Mouse (Mus musculus) gastrocnemius, postnatal 25 days (tissue): Measurements from ENCODE around the gene Rwdd2a. TPM values are rescaled to one million over a fixed set of nuclear protein-coding genes. Genes with fewer than 3 reads are reported as not detected.
"Not testable (repeated sequence)": the region's sequence is repeated elsewhere in the genome, so short reads cannot be mapped to it uniquely, and the experiment has no call there.

Experiments used
- DNase-seq: peaks from one replicate; pipeline ENCODE4 v3.0.0; 2022
- total RNA-seq, 2 experiments: library from RNA; stranded (reverse); gene quantifications; 1 replicate in 1 of 2; 2 replicates in 1 of 2; pipeline ENCODE4 v1.2.3; 2021

Rwdd2a gene
- total RNA-seq, 2 experiments from 2014 or later: 0.26 to 0.27 TPM

DNA sequence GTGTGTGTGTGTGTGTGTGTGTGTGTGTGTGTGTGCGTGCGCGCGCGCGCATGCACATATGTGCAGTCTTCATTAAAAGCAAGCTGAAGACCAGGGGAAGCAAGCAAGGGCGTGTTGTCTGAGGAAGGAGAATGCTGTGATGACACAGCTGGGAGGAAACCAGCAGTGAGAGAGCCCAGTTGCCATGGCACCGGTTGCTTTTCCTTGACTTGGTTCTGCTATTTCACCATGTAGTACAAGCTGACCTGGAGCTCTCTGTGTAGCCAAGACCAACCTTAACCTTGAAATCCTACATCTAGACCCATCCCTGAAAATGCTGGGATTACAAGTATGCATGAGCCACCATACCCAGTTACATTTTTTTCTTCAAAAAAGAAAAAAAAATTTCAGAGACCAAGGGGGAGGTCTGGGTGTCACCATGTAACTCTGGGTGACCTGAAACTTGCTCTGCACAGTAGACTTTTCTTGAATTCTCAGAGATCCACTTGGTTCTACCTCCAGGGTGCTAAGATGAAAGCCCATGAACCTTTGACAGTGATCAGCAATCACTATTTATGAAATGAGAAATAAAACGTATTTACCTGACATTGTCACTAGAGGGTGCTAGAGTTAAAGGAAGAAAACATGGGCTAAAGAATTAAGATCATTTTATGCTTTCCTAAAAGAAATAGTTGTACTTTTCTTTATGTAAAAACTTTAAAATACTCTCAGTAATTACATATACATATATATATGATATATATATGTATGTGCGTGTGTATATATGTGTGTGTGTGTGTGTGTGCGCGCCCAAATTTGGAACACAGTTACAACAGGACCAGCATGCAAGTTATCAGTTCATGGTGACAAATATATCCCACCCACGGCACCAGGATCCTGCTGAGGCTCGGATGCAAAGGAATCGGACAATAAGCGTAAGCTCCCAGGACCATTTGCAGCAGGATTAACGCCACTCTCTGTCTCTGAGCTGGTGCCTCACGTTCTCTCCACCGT is 21.2 kb downstream of the Rwdd2a start:
- no peak for DNase-seq

DNA sequence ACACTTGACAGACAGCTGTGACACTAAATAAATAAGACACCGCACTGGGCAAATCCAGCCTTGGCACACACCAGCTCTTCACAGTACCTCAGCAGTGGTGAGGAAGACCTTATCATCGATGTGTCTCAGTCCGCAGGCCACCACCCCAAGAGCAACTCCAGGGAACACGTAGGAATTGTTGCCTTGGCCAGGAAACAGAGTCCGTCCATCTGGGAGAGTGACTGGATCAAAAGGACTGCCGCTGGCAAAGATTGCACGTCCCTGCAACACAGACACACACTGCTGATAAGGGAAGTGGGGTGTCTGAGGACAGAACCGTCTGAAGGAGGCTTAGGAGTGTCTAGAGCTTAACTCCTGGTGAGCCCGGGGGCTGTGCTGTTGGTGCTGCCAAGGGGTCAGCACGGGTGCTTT is 22.6 kb downstream of the Rwdd2a start:
- not testable (repeated sequence) for DNase-seq

DNA sequence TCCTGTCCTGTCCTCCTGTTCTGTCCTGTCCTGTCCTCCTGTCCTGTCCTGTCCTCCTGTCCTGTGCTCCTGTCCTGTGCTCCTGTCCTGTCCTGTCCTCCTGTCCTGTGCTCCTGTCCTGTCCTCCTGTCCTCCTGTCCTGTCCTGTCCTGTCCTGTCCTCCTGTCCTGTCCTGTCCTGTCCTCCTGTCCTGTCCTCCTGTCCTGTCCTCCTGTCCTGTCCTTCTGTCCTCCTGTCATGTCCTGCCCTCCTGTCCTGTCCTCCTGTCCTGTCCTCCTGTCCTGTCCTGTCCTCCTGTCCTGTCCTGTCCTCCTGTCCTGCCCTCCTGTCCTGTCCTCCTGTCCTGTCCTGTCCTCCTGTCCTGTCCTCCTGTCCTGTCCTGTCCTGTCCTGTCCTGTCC is 25.2 kb downstream of the Rwdd2a start:
- DNase-seq: not testable (repeated sequence)

DNA sequence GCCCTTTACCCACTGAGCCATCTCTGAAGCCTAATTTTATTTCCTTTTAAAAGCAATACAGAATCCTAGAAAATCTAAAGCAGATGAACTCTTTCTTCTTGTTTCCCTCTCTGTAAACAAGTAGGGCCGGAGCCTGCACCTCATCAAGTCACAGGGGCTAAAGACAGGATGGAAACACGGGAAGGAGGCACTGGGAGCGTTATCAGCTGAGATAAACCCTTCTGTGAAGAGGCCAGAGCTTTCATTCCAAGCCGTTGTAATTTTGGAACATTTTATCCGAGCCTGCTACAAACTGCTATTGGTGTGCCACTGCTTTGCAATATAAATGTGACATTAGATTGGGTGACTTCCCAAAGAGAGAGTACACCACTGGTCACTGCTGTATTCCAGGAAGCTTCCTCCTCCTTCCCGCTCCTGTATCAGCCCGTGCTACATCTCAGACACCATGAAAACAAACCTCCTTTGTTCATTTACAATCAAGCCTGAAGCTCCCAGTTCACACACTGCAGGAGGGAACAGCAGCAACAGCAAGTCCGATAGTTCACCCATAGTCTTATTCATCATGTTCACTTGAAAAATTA is 28.0 kb downstream of the Rwdd2a start:
- DNase-seq: no peak

DNA sequence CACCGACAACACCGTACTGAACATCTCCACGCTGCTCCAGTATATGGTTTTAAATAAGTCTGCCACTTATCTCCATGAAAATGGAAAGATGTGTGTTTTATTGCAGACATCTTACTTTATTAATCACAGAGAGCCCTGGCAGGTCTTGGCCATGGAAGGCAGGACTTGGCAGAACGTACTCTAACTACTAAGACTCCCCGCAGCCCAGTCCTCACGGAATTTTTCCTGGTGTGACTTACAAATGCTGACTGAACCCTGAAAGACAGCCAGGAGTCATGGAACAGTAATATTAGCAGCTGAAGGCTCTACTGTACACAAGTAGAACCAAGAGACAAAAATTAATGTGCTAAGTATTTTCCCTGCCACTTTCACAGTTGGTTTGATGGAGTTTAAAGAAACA is 34.0 kb downstream of the Rwdd2a start:
- no peak for DNase-seq

DNA sequence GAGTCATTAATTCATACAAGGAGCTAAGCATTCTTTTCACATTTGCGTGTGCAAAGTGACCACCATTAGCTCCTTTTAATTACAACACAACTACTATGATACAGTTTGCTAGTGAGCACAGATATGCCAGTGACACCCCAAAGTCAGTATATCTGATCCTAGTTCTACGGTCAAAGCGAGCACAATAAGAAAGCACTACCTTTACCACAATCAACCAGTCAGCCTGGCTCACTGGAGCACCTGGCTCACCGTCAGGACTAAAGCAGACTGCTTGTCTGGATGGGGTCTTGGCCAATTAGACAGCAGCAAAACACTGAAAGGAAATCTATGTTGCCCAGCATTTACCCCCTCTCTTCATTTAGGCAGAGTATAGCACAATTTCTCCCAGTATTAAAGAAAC is 40.3 kb downstream of the Rwdd2a start:
- DNase-seq: no peak

DNA sequence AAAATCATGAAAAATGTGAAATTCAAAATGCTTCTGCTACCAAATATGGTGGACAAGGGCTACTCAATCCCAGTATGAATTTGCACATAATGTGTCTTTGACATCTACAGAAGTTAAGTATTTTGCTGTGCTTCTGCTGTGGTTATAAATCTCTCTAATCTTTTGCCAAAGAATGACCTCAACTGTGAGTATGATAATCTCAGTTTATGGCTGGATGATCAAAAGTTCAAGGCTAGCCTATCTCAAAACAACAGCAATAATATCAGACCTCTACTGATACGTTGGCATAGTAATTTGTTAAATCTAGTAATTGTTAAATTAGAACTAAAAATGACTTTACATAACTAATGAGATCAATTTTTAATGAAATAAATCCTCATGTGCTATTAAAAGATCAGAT is 44.0 kb downstream of the Rwdd2a start:
- DNase-seq: no peak

DNA sequence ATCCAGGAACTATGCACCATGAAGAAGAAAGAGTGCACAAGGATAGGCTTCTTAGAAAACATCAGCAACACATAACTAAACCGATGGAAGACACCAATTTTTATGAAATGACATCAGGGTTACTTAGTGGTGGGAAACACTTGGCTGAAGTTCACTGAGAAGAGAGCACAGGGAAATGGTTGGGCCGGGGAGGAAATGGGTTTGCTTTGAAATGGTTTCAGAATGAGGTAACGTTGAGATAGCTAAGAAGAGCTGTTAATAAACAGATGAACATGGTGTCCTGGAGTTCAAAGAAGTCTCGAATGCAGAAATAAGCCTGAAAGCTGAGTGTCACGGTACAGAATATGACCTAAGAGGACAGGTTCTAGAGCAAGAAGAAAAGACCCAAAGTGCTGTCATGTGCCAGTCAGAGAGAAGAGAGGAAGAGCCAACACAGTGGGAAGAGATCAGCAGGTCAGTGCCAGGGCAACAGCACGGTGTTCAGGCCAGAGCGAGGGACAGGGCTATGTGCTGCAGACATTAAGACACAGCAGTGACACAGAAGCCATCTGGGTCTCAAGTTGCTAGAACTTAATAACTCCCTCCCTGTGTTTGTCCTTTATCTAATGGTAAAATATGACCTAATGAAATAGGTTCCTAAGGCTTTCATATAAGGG is 46.2 kb downstream of the Rwdd2a start:
- DNase-seq: no peak

DNA sequence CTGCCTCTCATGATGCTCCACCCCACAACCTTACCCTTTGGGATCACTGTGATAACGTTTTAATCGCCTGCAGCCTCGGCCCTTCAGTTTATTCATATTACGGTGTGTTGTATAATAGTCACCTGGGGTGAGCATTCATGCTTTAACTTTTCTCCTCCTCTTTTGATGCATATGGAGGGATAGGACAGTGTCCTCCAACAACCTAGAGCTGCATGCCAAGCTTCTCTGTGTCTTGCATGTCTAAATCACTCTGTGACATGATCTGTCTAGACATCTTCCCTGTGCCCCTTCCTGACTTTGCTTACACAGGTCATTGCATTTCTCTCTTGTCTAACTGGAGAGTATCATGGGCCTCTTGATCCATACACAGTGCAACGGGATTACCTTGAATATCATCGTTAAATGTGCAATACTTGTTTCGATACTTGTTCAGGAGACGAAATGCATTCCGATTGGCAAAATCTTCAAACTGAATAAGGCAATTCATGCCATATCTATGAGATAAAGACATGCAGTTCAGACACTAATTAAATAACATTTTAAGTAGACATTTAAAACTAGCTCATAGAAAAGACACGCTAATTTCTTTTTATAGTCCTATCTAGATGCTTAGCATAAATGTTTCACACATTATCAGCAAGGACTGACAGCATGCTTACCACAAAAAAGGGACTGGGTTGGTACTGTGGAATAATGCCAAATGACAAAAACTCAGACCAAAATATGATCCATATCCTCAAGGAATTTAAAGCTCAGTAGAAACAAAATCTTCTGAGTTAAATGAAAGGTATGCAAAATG is 47.7 kb downstream of the Rwdd2a start:
- no peak for DNase-seq

DNA sequence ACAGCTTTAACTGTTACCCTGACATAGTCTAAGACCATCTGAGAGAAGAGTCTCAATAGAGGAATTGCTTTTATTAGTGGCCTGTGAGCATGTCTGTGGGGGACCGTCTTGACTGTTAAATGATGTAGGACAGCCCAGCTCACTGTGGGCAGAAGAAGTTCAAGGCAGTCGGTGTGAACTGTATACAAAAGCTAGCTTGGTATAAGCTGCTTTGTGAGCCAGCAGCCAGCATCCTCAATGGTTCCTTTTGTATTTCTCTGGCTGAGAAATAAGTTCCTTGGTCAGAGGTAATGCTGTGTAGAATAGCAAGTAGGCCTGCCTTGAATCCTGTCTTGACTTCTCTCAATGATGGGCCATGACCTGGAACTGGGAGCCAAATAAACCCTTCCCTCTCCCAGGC is 50.3 kb downstream of the Rwdd2a start:
- DNase-seq: no peak

DNA sequence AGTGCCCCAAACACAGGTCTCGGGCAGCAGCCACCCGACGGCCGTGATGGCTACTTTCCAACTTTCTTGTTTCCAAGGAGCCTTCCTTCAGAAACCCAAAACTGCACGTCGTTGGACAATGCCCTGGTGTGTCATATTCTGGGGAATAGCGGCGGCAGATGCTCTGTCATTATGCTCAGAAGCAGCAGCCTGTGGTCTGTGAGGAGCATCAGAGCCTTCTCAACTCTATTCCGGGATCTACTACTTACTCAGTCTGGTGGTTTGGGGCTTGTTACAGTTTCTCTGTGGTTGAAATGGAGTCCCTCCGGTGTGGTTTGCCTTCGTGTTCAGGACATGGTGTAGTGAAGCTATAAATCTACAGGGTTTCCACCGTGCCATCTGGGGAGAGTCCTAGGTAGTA is 52.2 kb downstream of the Rwdd2a start:
- no peak for DNase-seq

Other genes with a start within 250 kb of the Rwdd2a start
- gene Ube2cbp, start 107.0 kb upstream of the Rwdd2a start, total RNA-seq: 1 to 10 TPM; 2.9 to 4.1 TPM
- 1 to 10 TPM; 9.0 to 9.7 TPM for gene Dop1a, start 104.8 kb upstream of the Rwdd2a start, total RNA-seq
- 1 to 10 TPM; 4.2 to 5.0 TPM for gene Pgm3, start 149 bp upstream of the Rwdd2a start, total RNA-seq
- gene Me1, start 124.0 kb downstream of the Rwdd2a start, total RNA-seq: 100 to 1,000 TPM; 122 to 129 TPM
- gene Prss35, start 171.7 kb downstream of the Rwdd2a start, total RNA-seq: under 1 TPM in 1 of 2 experiments, not detected in 1; 0.28 TPM